Mouse (Mus musculus) cerebellum, adult 9-11 months (tissue): ENCODE data around the gene Tra2a.

Source experiments
- DNase-seq: peaks from one replicate; pipeline ENCODE4 v3.0.0; 2022

Gene Tra2a

DNA sequence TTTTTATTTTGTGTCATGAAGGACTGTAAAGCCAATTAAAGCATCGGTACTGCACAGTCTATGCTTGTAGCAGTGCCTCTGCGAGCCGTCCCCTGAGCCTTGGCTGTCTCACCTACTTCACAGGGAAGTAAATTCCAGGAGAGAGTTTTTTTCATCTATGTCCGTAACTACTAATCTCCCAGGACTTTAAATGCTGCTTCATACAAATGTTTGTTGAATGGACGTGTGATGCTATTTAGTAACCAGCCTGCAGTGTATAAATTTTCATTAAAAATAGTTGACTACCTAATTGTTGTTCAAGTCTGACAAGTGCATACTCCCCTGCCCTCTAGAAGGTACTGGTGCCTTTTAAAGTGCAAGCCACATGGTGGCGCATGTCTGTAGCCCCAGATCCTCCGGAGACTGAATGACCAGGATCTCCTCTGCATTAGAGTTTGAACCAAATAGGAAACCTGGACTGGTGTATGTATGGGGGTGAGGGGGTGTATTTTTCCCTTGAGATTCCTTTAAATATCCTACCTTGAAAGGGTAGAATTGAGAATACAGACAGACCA, 35.6 kb downstream of the Tra2a start:
- no peak for DNase-seq

DNA sequence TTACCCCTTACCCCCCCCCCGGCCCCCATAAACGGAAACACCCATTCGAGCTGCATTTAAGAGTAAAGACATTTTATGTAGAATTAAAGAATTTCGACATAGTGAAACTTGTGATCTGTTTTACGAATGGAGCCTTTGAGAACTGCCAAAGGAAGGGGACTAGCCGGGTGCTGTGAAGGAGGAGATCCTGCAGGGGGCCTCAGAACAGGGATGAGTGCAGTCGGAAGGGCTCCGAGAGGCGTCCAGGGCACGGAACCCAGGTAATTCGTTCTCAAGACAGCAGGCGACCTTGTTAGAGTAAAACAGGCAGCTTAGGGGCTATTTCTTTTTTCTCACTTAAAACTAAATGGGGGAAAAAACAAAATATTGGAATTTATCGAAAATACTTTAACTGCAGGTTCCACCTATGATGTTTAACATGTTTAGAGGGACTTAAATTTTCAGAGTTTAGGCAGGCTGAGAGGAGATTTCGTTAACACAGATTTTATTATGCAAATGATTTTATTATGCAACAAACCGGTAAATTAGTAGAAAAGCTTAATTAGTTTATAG, 36.6 kb downstream of the Tra2a start:
- no peak for DNase-seq

DNA sequence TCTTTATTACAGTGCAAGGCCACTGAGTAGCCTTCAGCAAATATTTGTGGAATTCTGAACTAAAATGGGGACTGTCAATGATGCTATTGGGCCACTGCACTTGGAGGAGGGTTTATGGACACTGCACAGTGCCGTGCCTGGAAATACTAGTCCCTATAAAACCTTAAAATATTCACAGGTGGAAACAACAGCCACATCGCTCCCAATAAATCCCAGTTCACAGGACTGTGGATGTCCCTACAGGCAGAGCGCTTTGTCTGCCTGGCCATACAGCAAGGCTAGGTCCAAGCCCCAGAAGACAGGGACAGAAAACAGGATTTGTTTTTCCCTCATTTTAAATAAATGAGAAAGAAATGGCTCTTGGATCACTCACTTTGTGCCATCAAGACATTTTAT, 38.1 kb downstream of the Tra2a start:
- DNase-seq, result no peak

DNA sequence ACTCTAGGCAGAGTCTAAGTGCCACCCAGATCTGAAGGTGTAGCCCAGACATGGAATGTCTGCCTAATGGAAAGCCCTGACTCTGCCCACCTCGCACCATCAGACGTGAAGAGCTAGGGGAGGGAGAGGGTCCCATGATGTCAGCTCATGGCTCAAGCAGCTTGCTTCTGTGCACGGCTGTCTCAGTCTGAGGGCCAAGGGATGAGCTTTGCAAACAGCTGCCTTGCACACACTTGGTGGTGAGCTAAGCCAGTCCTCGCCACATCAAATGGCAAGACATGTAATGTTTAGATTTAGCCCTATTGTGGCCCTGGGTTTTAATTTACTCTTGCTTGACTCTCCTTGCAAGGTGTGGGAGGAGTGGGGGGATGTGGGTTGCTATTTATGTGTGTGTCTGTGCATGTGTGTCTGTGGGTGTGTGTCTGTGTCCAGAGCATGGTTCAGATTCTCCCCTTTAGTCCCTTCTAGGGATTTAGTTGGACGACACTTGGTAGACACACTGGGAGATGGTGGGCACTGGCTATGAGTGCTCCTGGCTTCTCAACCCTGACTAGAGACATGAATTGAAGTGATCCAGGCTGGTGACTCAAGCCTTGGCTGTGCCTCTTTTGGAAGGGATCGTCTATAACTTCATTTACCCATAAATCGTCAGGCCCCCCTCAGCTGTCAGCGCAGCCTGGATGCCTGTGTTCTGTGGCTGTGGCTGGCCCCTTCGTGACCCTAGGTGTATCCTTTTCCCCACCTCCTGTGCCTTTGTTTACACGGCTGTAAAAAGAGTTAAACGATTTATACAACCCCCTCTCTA, 38.7 kb downstream of the Tra2a start:
- no peak for DNase-seq

DNA sequence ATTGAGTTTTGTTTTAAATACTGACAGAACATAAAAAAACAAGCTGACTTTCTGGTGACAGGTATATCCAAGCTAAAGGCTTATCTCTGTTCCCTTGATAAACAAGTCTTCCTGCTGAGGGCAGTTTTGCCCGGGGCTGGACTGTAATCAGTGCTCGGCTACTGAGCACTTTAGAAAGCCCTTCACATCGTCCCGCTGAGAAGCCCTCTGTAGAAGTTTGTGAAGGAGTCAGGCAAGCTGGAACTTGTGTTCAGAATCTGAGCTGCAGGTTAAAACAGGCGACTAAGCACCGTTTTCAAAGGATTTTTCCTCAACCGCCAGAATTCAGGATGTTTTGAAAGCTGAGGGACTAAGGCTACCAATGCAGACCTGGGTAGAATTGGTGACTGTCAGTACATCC, 41.9 kb downstream of the Tra2a start:
- no peak for DNase-seq

DNA sequence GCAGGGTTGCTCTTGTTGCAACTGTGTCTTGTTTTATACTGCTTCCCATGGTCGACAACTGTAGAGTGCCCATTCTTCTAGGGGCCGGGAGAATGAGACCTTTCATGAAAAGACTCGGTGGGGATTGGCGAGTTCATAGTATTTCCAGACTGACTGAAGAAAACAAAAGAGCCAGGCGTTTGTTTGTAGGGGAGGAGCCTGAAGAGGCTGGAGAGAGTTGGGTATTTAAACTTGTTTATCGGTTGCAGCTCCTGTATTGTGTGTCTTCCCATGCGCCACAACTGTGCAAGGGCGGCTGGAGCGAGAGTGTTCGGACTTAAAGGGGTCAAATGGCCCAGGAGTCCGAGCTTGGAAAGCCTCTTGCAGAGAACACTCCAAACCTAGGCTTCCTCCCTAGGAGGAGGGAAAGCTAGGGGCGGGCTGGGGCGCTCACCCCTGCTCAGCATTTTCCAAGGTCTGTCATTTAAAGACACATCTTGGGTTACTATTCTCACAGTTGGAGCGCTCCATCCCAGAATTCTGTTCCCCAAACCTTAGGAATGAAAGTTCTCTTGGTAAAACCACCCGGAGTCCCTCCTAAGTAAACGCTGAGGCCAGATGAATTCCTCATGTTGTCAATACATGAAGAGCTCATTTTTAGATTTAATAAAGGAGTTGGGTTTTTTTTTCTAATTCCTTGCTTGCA, 43.8 kb downstream of the Tra2a start:
- no peak for DNase-seq

DNA sequence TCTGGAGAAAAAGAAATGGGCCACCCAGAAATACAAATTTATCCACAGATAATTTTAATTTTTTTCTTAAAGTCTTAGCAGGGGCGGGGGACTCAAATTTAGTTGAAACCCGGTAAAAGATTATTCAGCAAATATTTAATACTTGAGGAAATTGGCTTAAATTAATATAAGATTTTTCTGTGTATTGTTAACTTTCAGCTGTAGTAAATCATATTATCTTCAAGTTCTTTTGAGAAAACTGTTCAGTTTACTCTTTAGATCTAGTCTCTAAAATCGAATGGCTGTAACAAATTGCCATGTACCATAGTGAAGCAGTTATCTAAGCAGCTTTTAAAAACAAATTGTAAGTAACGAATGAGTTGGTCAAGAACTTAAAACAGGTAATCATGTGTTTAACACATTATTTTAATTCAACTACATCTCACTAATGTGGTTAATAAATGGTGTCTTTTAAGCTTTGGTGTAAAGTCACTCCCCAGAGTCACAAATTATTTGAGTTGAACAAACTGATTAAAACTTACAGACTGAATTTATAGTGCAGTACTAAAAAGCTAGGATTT, 44.8 kb downstream of the Tra2a start:
- DNase-seq, result no peak

DNA sequence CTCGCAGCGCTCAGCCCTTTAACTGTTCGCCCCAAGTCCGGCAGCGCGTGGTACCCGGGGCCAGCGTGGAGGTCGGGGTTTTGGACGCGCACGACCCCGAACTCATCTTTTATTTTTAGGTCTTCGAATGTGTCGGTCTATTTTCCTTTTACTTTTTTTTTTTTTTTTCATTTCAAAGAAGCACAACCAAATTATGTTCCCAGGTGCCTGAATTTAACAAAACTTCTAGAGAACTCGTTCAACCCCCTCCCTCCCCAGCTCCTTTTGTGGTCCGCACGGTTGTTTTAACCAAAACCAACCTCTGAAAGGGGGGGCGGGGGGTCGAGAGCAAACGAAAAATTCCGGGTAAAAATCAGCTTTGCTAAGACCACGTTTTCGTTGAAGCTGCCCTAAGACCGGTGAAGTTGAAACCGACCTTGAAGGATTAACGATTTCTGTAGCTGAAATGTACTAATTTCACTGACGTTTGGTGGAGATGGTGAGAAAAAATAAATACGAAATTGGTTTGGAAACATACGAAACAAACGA, 45.5 kb downstream of the Tra2a start:
- DNase-seq, result no peak

DNA sequence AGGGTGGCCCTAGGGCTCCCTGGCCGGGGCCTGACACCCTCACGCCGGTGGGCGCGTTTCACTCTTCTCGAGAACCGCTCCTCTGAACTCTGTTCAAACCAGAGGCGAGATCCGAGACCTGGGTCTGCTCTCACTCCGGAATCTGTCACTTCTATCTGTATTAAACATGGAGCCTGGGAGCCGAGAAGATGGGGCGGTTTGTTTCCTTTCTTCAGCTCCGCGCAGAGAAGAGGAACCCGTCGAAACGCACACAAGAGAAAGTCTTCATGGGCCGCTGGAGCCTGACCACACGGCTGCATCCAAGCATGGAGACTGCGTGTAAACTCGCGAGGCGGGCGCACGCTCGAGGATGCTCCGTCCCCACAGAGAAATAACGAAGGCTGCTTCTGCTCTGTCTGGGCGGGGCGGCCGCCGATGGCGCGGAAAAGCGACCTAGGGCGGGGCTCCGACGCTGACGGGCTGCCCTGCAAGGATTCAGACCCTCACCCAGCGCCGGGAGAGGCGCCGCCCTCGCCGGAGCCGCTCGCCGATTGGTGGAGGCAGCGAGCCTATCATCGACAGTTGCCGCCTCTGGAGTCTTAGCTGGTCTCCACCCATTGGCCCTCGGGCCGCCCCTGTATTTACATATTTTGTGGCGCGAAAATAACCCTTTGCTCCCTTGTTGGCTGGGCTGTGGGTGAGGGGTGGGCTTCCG, 46.1 kb downstream of the Tra2a start:
- peak; percentile 7 for DNase-seq

DNA sequence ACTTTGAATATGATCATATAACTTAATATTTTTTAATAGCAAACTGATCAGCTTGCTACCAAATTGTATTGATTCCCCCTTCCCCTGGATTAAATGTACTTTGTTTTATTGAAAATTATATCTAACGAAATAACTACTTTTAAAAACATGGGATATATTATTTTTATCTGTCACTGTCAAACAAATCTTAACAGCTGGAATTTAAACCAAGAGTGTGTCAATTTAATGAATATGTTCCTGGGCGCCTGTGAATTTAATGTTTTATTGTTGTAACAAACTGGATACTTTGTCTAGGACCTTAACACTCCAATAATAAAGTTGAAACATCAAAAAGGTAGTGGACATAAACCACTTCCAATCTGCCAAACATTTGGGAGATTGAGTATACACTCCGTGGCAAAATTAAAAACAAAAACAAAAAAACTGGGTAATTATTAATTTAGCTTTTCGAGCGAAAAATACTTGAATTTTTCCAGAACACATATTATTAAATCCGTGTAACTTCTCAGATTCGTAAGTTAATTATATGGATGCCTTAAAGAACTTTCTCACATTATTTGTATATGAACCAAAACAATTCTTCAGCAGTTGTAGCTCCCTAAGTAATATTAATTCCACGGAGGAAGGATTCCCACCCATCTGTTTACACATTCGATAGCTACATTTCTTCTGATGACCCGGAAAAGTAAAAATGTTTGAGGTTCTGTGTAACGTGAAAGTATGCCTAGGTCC, 46.9 kb downstream of the Tra2a start:
- no peak for DNase-seq

DNA sequence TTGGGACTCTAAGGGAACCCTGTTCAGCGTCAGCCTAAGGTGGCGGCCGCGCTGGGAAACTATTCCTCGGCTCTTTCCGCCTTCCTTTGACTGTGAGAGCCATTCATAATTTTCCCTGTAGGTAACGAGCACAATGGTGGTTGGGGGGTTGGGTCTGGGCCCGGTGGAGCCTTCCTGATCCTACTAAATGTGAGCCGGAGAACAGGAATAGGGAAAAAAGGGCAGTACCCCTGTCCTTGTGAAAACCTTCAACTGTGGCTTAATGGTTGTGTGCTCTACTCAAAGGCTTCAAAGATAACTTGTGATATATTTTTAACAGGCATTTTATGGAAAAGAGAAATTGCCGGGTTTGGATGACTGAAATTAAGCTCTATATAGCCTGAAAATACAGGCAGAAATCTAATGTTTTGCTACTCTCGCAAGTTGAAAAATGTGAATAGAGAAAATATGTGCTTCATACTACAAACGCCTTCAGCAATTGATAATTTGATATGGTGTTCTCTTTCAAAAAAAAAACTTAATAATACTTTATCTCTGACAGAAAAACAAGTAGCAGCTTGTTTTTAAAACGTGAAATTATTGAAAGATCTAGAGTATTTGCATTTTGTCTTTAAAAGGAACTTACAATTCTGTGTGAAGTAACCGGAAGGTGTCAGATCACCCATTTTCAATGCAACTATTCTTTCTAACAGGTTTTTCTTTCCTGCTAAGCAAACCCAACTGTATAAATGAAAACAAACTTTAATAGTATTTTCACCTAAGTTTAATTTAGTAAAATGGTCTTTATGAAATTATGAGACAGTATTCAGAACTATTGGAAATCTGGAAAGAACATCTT, 47.9 kb downstream of the Tra2a start:
- no peak for DNase-seq

DNA sequence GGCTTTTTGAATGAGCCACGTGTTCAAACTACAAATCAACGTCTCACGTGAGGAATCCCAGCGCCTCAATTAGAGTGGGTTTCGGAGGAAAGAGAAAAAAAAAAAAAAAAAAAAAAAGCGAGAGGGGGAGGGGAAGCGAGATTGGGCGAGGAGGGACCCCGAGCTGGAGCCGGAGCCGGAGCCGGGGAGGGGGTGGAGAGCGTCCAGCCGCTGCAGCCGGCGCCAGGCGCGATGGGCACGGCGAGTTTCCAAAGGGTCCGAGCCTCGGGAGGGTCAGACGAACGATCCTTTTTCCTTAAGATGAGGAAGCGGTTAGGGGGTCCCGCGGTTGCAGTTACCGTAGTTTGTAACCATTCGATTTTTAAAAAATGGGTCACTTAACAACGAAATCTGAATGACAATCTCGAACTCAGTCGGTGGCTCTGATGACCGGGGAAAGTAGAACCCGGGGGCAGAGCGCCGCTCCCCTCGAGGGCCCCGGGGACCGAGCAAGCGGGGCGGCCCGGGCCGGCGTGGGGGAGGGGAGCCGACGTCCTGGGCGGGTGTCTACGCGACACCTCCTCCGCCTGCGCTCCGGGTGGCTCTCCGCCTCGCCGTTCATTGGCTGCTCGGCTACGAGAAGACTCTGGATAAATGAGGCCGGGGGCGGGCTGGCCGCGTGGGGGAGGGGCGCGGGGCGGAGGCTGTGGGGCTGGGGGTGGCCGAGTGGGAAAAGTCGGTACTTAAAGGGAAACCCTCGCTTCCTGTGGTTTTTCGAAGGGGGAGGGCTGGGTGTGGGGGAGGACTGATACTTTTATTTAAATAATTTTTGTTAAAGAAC, 48.7 kb downstream of the Tra2a start, which contains the start of gene Igf2bp3:
Gene Igf2bp3 (minus strand): TSS at position 30 of the 820 bp plus-strand sequence.
- DNase-seq, result peak; percentile 17

DNA sequence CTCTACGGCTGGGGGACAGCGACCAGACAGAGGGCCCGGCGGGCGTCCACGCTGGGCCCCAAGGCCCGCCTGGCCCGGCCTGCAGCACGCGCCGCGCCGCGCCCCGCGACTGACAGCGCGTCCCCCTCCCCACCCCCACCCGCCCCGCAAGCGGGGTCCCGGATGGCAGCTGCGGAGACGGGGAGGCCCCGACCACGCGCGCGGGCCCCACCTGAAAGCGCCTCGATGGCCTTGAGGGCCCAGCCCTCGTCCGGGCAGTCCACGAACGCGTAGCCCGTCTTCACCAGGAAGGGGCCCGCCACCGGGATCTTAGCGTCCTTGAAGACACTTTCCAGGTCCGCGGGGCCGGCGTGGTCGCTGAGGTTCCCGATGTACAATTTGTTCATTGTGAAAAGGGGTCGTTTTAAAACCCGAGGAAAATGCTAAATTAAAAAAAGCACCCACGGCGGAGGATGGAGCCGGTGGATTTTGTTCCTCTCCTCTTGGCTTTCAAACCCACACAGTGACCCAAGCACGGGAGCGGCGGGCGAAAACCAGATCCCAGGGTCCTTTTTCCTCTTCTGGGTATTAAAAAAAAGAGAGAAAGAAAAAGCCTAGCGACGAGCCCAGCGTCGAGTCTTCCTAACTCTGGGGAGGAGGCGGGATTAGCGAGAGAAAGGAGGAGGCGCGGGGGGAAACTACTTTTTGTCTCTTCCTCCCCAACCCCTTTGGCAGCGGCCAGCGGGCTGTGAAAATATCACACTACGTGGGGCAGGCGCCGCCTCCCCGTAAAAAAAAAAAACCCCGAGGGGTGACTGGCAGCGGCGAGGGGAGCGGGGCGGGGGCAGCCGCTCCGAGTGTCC, 49.5 kb downstream of the Tra2a start:
- DNase-seq, result peak; percentile 4

DNA sequence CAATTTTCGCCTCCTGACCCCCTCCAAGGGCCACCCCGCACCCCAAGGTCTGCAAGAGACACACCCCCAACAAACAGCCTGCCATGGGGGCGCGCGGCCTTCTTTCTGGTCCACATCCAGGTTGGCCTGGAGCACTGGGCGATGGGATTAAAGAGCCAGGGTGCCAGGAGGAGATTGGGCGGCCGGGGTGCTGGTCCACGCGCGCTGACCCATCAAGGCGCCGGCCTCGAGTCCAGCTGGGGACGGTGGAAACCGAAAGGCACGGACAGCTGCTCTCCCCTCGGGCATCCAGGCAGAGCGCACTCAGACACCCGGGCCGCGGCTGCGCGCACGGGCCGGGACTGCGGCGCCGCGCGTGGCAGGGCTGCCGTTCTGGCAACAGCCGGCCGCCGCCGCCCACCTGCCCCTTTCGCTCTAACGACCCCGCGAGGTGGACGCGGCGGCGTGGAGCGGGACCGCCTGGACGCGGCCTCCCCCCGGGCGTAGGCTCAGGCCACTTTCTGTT, 50.2 kb downstream of the Tra2a start:
- DNase-seq, result peak; percentile 14

DNA sequence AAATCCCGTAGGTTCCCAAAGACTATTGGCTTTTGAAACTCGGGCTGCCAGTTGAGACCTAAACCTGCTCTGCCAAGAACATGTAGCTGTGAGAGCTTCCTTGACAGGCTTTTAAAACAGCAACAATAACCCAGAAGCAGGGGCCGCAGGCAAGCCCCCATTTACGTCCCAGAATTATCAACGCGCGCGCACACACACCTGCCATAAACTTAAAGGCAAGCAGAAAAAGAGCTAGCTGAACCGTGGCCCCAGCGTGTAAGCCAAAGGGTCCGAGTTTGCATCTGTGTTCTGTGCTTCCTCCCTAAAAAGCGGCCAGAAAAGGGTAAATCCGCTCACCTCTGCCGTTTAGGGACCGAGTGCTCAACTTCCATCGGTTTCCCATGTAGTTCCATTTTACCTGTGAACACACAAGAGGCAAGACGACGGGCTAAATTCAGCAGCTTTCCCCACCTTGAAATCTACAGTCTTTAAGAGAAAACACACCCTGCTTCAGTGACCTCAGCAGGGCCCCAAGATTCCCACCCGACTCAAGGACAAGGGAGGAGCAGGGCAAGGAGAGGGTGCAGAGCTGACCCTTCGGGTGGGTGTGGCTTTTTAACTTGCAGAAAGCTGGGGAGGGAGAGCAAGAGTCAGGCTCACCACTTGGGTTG, 50.8 kb downstream of the Tra2a start:
- DNase-seq, result no peak

DNA sequence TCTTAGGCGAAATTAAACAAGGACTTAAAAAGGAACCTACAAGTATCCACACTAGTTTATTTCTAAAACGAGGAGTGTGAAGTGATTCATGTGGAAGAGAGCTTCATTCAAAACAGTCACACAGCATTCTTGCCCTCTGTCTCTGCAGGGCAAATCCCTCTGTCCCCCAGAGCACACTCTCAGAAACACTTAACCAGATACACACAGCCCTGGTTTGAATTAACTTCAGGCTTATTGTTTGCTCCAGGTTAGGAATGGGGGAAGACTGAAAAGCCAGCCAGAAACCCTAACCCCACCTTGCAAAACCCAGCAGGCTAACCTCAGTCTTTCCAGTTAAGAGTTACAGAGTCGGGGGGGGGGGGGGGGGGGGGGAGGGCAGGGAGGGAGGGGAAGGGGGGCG, 51.7 kb downstream of the Tra2a start:
- no peak for DNase-seq

DNA sequence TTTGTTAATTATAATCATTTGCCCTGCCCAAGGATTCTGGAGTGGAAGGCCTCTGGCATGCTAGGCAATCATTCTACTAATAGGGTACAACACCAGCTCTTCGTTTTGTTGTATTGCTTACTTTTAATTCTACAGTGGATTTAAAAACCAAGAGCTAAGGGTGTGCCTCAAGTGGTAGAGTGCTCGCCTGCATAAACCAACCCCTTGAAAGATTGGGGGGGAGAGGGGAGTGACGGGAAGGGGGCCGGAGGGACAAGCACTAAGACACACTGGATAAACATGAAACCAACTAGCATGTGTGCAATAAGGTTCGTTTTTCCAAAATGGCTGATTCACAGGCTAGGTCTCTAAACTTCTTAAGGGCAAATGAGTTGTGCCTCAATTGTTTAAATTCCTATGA, 52.2 kb downstream of the Tra2a start:
- DNase-seq, result no peak
